Mouse (Mus musculus) retina, postnatal 7 days (tissue): Measurements from ENCODE around the gene Stmn3.

ENCODE experiments used
- DNase-seq: peaks from one replicate; pipeline ENCODE4 v3.0.0-alpha.2; 2012; ENCODE audit warnings: low read depth, low spot score

The Stmn3 gene

GRCm38 (mm10) chr2:181286629-181287337, 27.5 kb downstream of the Stmn3 start:
- no peak for DNase-seq

- DNase-seq = no peak
These were observed 34.3 kb downstream of the Stmn3 start for GRCm38 (mm10) chr2:181279968-181280367.

DNA sequence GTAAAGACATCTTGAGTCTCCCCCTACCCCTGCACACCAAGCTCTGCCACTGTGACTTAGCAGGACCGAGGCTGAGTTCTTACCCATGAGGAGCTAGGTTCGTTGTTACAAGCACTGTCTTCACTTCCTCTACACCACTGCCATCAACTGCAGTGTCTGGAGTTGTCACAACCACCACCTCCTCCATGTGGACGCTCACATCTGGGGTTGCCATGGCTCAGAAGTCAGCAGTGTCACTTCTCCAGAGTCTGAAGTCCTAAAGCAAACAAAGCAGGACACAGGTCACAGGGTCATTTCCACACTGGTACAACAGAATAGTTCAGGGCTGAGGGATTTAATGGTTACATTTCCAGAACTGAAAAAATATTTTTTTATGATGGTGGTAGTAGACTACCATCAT, 36.4 kb downstream of the Stmn3 start:
- DNase-seq = no peak

DNA sequence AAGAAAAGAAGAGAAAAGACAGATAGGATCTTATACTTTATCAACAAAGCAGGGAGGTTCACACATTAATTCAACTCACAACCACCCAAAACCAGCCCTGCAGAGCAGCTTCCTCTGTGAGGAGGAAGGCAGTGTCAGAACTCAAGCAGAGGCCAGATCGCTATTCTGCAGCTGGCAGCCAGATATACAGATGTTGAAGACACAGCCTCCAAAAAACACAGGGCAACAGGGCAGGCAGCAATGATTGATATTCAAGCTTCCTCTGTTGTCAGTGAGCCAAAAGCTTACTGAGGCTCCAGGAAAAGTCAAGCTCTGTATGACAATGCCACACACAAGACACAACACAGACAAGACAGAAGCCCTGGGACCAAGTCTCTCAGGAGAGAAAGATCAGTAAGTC, 37.5 kb downstream of the Stmn3 start:
- DNase-seq = no peak

DNA sequence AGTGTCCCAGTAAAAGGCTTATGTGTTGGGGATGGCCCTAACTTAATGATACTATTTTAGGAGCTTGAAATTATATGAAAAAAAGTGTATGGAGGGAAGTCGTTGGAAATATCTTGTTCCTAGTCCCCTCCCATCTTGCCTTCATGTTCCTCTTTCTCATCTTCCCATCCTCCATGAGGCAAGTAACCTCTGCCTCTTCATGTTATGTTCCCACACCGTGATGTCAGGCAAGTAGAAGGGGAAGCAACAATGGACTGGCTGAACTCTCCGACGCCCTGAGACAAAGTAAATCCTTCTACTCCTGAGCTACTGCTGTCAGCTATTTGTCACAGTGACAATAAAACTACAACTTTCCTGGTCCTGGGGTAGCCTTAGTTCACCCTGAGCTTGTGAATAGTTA, 39.7 kb downstream of the Stmn3 start:
- DNase-seq = no peak

GRCm38 (mm10) chr2:181273829-181274228, 40.5 kb downstream of the Stmn3 start:
- no peak for DNase-seq

- no peak for DNase-seq
These were observed 42.2 kb downstream of the Stmn3 start for GRCm38 (mm10) chr2:181272092-181272491.

DNA sequence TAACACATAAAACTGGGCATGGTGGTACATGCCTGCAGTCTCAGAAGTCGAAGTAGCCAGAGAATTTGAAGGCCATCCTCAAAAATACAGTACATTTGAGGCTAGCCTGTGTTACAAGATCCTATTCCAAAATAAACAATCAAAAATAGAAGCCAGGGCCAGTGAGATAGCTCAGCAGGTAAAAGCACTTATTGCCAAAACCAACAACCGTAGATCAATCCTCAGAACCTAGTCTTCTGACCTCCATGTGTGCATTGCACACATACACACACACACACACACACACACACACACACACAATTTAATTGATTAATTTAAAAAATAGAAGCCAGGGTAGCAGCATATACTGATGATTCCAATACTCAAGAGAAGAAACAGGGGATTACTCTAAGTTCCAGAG, 47.5 kb downstream of the Stmn3 start:
- no peak for DNase-seq
